Mouse (Mus musculus): ENCODE results near the gene Gm10295. TPM values are rescaled to one million over a fixed set of nuclear protein-coding genes. Genes with fewer than 3 reads are reported as not detected.

Gm10295 gene
- not detected in 2 replicates for polyA plus RNA-seq (2015; fragmentation: Nextera tagmentation; extraction: Ambion mirVana)

DNA sequence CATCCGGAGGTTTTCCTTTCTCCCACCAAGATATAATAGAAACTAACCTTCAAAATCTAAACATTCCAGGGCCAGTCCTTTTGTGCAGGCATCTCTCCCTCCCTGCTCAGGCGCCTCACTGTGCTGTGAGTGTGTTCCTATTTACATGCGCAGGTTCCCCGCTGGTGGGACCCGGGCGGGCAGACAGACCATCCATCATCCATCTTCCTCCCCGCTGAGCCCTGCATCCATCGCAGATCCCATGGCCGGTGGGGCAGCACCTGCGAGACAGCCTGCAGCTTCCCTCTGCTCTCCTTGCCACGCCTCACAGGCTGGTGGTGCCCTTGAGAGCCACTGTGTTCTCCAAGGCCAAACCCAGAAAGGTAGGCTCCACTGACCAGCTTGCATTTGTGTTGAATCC, at the start of gene Gm10295:
TSS of gene Gm10295 (minus strand) at position 122 of the 400 bp plus-strand sequence.

